Mouse (Mus musculus) thymus, adult 18-20 months (tissue): ENCODE results near the gene Zscan4-ps1.
"Not testable (repeated sequence)": the region's sequence is repeated elsewhere in the genome, so short reads cannot be mapped to it uniquely, and the experiment has no call there.

ENCODE experiments used
- DNase-seq, 2 experiments: peaks; one replicate each; pipeline ENCODE4 v3.0.0; 2022; ENCODE audit warnings: mixed read lengths in 2 of 2

The Zscan4-ps1 gene

GRCm38 (mm10) chr7:11069591-11069990 lies at the start of gene Zscan4-ps1:
Gene Zscan4-ps1, minus strand, starts transcription at chr7:11069691.
- DNase-seq: not testable (repeated sequence)
